Mouse (Mus musculus) hindbrain, embryonic 10.5 days (tissue): ENCODE measurements around the gene Serac1. TPM values are rescaled to one million over a fixed set of nuclear protein-coding genes. Genes with fewer than 3 reads are reported as not detected.
"Not testable (repeated sequence)": the region's sequence is repeated elsewhere in the genome, so short reads cannot be mapped to it uniquely, and the experiment has no call there.

Experiments used
- DNase-seq: peaks from one replicate; pipeline ENCODE4 v3.0.0-alpha.2; 2017; ENCODE audit warnings: low spot score
- H3K27ac ChIP-seq: fragments of 300-500 bp; sonication (generic); 2 replicates; pipeline ENCODE4 v1.5.1; 2016; ENCODE audit warnings: mild to moderate bottlenecking, moderate library complexity
- H3K27me3 ChIP-seq: fragments of 300-500 bp; sonication (generic); 2 replicates; pipeline ENCODE4 v1.6.1; 2016; ENCODE audit warnings: mild to moderate bottlenecking; ENCODE audit not compliant: poor library complexity, insufficient read depth, severe bottlenecking
- H3K36me3 ChIP-seq: fragments of 300-500 bp; sonication (generic); 2 replicates; pipeline ENCODE4 v1.6.1; 2016; ENCODE audit warnings: mild to moderate bottlenecking, moderate library complexity
- H3K4me1 ChIP-seq: fragments of 300-500 bp; sonication (generic); replicated peaks from 2 replicates; pipeline ENCODE4 v1.6.1; 2016; ENCODE audit warnings: mild to moderate bottlenecking
- H3K4me3 ChIP-seq: fragments of 300-500 bp; sonication (generic); 2 replicates; pipeline ENCODE4 v1.5.1; 2016; ENCODE audit warnings: mild to moderate bottlenecking, moderate library complexity
- H3K9me3 ChIP-seq: fragments of 300-500 bp; sonication (generic); 2 replicates; pipeline ENCODE4 v1.6.1; 2016; ENCODE audit warnings: mild to moderate bottlenecking, moderate library complexity
- WGBS: fragments of 180-500 bp; shearing (Covaris S2); methylation state at CpG from one replicate; pipeline ENCODE4 v1.1.7; 2016; 5-methylcytosine and 5-hydroxymethylcytosine counted together
- polyA plus RNA-seq: library from polyadenylated mRNA; unstranded; fragments of >200 nt; fragmentation: Nextera tagmentation; extraction: Ambion mirVana; gene quantifications from 2 replicates; pipeline ENCODE4 v1.2.1, GENCODE M21; 2016

Gene Serac1
- polyA plus RNA-seq, 1 experiment from 2014 or later = 6.7 TPM

DNA sequence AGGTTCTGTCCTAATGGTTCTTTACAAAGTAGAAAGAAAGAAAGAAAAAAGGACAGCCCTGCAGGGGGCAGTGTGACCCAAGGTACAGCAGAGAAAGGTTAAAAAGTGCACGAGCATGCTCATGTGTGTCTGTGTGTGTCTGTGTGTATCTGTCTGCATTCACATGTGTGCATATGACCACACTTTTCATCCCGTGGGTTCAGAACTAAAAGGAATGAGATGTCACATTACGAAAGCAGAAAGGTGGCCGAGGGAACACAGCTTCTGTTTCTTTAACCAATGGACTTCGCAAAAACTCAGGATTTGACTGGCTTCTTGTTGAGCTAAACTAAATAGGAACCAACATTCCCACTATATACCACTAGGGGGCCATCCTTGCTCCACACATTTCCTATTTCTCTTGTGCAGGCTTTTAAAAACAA is 24.6 kb downstream of the Serac1 start:
- Histone ChIP-seq H3K4me3 (no peak overlapping the region), H3K27ac (no peak overlapping the region), H3K4me1 (0 out of 2 replicates have a peak, but pooled peaks cover 6% of the 10 kb centered on the region), H3K9me3 (no peaks in the 10 kb centered on the region), H3K36me3 (peaks cover 22% of the 10 kb centered on the region), H3K27me3 (no peaks in the 10 kb centered on the region)
- WGBS = 28% methylated on average over 5 of the region's 5 CpGs
- peak; percentile 56 for DNase-seq

DNA sequence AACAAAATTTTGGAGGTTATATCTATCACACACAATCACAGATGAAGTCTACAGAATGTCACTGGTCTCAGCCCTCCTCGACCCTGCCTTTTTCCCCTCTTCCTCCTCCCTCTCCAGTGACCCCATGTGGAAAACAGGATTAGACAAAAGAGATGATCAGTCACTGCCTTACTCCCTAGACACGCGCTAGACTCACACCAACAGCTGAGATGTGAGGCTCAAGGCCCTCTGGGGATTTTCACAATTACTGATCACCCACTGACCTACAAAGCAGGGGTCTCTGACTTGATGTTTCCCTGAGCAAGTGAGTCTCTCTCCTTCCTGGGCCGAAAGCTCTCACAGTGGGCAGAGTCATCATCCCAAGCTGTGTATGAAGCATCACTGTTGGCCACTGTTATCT is 26.7 kb downstream of the Serac1 start:
- Histone ChIP-seq H3K4me3 (no peak overlapping the region), H3K9me3 (no peaks in the 10 kb centered on the region), H3K4me1 (0 out of 2 replicates have a peak, but pooled peaks cover 6% of the 10 kb centered on the region), H3K27me3 (no peaks in the 10 kb centered on the region), H3K27ac (no peak overlapping the region), H3K36me3 (peaks cover 35% of the 10 kb centered on the region)
- no peak for DNase-seq
- WGBS = 76% methylated on average over 4 of the region's 4 CpGs

DNA sequence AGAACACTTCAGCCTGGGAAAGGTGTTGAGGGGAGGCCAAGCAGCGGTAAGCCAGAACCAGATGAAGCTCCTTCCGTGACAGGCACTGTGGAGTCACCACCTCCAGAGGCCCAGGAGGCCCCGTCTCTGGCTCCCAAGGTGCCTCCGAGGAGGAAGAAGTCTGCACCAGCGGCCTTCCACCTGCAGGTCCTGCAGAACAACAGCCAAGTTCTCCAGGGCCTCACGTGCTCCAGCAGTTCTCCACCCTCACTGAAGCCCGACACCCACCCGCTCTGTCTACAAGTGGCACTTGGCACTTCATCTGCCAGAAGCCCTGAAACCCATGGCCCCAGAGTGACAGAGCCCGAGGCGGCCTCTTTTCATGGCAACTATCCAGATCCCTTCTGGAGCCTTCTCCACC is 42.0 kb downstream of the Serac1 start:
- no peaks in the 10 kb centered on the region for H3K9me3 ChIP-seq
- WGBS = 91% methylated on average over 10 of the region's 10 CpGs
- no peaks in the 10 kb centered on the region for H3K4me1 ChIP-seq
- peaks cover 9% of the 10 kb centered on the region for H3K36me3 ChIP-seq
- H3K4me3 ChIP-seq = no peak overlapping the region
- no peaks in the 10 kb centered on the region for H3K27me3 ChIP-seq
- no peak for DNase-seq
- no peak overlapping the region for H3K27ac ChIP-seq

- H3K27me3 ChIP-seq = no peaks in the 10 kb centered on the region
- DNase-seq = no peak
- no peak overlapping the region for H3K4me3 ChIP-seq
- peaks cover 3% of the 10 kb centered on the region; the same call in 1 of the 2 replicates for H3K36me3 ChIP-seq
- no peak overlapping the region for H3K27ac ChIP-seq
- no peaks in the 10 kb centered on the region for H3K9me3 ChIP-seq
- no peaks in the 10 kb centered on the region for H3K4me1 ChIP-seq
- WGBS = 92% methylated on average over 11 of the region's 11 CpGs
These were observed 42.7 kb downstream of the Serac1 start for GRCm38 (mm10) chr17:6036872-6037271.

DNA sequence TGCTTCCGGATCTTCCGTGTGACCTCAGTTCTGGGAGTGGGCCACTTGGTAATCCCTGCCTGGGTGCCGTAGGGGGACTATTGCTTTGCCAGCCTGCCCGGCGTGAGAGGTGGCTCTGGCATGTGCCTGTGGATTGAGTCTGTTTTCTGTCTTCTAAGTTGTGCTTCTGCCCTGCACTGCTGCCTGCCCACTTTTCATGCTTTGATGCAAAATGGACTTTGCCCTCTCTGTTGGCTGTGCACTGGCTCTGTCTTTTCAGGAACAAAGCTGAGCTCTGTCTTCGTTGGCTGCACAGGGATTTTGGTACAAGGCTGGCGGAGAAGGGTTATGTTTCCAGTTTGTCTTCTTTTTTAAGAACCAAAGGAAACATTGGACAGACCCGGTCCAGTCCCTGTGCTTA is 43.1 kb downstream of the Serac1 start:
- no peaks in the 10 kb centered on the region for H3K36me3 ChIP-seq
- no peaks in the 10 kb centered on the region for H3K9me3 ChIP-seq
- H3K4me3 ChIP-seq = no peak overlapping the region
- no peak for DNase-seq
- H3K4me1 ChIP-seq = no peaks in the 10 kb centered on the region
- WGBS = 88% methylated on average over 8 of the region's 8 CpGs
- no peaks in the 10 kb centered on the region for H3K27me3 ChIP-seq
- H3K27ac ChIP-seq = no peak overlapping the region

DNA sequence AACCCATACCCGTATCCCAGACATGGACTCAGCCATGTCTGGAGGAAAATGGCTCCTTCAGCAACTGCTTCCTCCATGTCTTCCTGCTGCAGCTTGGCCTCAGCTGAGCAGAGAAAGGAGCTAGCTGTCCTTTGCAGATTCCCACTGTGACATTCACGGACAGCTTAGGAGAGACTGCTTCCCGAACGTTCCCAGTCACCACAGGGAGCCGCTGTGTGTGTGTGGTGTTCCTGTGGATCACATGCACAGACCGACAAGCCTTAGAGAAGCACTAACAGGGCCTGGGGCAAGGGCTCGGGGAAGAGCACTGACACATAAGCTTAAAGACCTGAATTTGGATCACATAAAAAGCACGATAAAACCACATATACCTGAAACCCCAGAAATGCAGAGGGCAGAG is 43.9 kb downstream of the Serac1 start:
- Histone ChIP-seq H3K27me3 (no peaks in the 10 kb centered on the region), H3K27ac (no peak overlapping the region), H3K4me3 (no peak overlapping the region), H3K4me1 (no peaks in the 10 kb centered on the region), H3K9me3 (no peaks in the 10 kb centered on the region), H3K36me3 (no peaks in the 10 kb centered on the region)
- DNase-seq = no peak
- whole genome bisulfite sequencing = 39% methylated on average over 8 of the region's 8 CpGs

GRCm38 (mm10) chr17:6025831-6026230 is 53.7 kb downstream of the Serac1 start:
- Histone ChIP-seq H3K36me3 (no peaks in the 10 kb centered on the region), H3K9me3 (no peaks in the 10 kb centered on the region), H3K4me3 (no peak overlapping the region), H3K27ac (no peak overlapping the region), H3K27me3 (no peaks in the 10 kb centered on the region), H3K4me1 (0 out of 2 replicates have a peak, but pooled peaks cover 4% of the 10 kb centered on the region)
- DNase-seq = no peak
- 85% methylated on average over 7 of the region's 7 CpGs for WGBS

- peak overlapping the region; percentile 75 for H3K27ac ChIP-seq
- not testable (repeated sequence) for DNase-seq
- 62% methylated on average over 5 of the region's 5 CpGs for WGBS
These were observed 58.2 kb downstream of the Serac1 start for GRCm38 (mm10) chr17:6021374-6021789.

DNA sequence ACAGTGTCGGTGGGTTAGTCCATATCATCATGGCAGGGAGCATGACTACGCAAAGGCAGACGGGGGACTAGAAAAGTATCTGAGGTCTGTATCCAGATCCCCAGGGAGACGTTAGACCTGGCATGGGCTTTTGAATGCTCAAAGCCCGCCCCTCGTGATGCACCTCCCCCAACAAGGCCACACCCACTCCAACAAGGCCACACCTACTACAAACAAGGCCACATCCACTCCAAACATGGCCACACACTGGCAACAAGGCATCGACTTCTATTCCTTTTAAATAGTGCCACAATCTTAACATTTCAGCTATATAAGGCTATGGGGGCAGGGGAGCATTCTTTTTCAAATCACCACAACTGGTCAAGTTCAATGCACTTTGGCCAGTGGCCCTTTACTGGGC is 58.9 kb downstream of the Serac1 start:
- WGBS = 63% methylated on average over 7 of the region's 7 CpGs
- DNase-seq = no peak
- H3K4me3 ChIP-seq = no peak overlapping the region
- H3K27ac ChIP-seq = no peak overlapping the region
- peaks cover 8% of the 10 kb centered on the region for H3K4me1 ChIP-seq
- H3K9me3 ChIP-seq = no peaks in the 10 kb centered on the region
- no peaks in the 10 kb centered on the region for H3K27me3 ChIP-seq
- no peaks in the 10 kb centered on the region for H3K36me3 ChIP-seq

More at GRCm38 (mm10) chr17:6021374-6021789, 58.2 kb downstream of the Serac1 start:
- not testable (repeated sequence) for H3K27me3 ChIP-seq, H3K9me3 ChIP-seq, H3K4me1 ChIP-seq, H3K4me3 ChIP-seq, H3K36me3 ChIP-seq

- peak; percentile 21 for DNase-seq
- Histone ChIP-seq H3K27ac (no peak overlapping the region), H3K27me3 (no peaks in the 10 kb centered on the region), H3K36me3 (no peaks in the 10 kb centered on the region), H3K4me1 (peaks cover 8% of the 10 kb centered on the region), H3K4me3 (no peak overlapping the region), H3K9me3 (no peaks in the 10 kb centered on the region)
- whole genome bisulfite sequencing = 77% methylated on average over 2 of the region's 2 CpGs
These were observed 59.8 kb downstream of the Serac1 start for GRCm38 (mm10) chr17:6019776-6020175.

GRCm38 (mm10) chr17:6018348-6018747 is 61.2 kb downstream of the Serac1 start:
- DNase-seq = no peak
- H3K4me3 ChIP-seq = no peak overlapping the region
- H3K27ac ChIP-seq = no peak overlapping the region
- H3K9me3 ChIP-seq = no peaks in the 10 kb centered on the region
- H3K27me3 ChIP-seq = no peaks in the 10 kb centered on the region
- H3K4me1 ChIP-seq = peaks cover 8% of the 10 kb centered on the region
- H3K36me3 ChIP-seq = no peaks in the 10 kb centered on the region
- 81% methylated on average over 4 of the region's 4 CpGs for WGBS

DNA sequence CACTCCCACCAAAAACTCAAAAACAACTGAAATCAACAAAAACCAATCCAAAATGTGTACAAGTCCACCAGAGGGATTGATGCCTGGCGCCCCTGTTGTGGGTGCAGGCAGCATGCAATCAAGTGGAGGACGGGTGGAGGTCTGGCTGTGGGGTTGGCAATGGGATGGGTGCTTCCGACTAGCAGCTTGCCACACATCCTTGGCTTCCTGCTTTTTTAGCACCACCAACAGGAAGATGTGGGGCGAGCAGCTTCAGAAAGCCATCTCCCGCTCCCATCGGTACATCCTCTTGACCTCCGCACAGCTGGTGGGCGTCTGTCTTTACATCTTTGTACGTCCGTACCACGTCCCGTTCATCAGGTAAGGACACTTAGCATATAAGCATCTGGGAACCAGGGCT is 62.3 kb downstream of the Serac1 start:
- Histone ChIP-seq H3K36me3 (no peaks in the 10 kb centered on the region), H3K4me3 (no peak overlapping the region), H3K27me3 (no peaks in the 10 kb centered on the region), H3K4me1 (peaks cover 8% of the 10 kb centered on the region), H3K27ac (no peak overlapping the region), H3K9me3 (no peaks in the 10 kb centered on the region)
- no peak for DNase-seq
- 66% methylated on average over 12 of the region's 12 CpGs for WGBS

DNA sequence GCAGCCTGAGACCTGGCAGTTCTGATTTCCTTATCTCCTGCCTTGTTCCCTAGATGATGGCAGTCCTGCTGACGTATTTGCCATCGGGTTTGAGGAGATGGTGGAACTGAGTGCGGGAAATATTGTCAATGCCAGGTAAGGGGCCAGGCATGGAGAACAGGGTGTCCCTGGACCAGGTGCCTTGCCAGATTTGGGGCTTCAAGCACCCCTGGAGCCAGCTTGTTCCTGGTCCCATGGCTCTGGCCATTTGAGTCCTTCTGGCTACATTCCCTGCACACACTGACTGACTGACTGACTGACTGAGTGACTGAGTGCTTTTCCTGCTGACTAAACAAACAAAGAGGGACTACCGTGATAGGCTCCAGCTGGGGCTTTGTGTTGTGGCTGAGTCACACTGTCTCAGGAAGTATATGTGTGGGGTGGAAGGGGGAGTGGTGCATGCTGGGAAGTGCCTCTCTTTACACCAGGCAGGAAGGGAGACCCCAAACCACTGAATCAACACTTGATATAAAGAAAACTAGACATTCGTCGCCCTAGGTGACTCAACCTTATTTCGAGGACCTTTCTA is 63.2 kb downstream of the Serac1 start:
- H3K4me3 ChIP-seq = no peak overlapping the region
- no peak overlapping the region for H3K27ac ChIP-seq
- no peak for DNase-seq
- H3K9me3 ChIP-seq = no peaks in the 10 kb centered on the region
- no peaks in the 10 kb centered on the region for H3K36me3 ChIP-seq
- WGBS = 78% methylated on average over 7 of the region's 7 CpGs
- H3K27me3 ChIP-seq = no peaks in the 10 kb centered on the region
- H3K4me1 ChIP-seq = peaks cover 7% of the 10 kb centered on the region

DNA sequence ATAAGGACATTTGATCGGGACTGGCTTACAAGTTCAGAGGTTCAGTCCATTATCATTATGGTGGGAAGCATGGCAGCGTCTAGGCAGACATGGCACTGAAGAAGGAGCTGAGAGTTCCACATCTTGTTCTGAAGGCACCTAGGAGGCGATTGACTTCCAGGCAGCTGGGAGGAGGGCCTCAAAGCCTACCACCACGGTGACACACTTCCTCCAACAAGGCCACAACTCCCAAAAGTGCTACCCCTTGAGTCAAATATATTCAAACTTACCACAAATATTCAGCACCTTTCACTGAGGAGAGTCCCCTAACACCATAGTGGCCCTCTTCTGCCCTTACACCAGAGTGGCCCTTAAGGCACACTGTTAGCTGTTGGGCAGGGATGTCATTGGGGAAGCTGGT is 64.6 kb downstream of the Serac1 start:
- WGBS = 87% methylated on average over 4 of the region's 4 CpGs
- Histone ChIP-seq H3K27ac (no peak overlapping the region), H3K4me3 (no peak overlapping the region), H3K9me3 (no peaks in the 10 kb centered on the region), H3K36me3 (no peaks in the 10 kb centered on the region), H3K27me3 (no peaks in the 10 kb centered on the region), H3K4me1 (peaks cover 4% of the 10 kb centered on the region)
- no peak for DNase-seq
